Mouse (Mus musculus) CD4-positive, CD25-positive, alpha-beta regulatory T cell, adult 4 months (primary cell): Measurements from ENCODE around the gene H2-Oa. TPM values are rescaled to one million over a fixed set of nuclear protein-coding genes. Genes with fewer than 3 reads are reported as not detected.
"Not testable (repeated sequence)": the region's sequence is repeated elsewhere in the genome, so short reads cannot be mapped to it uniquely, and the experiment has no call there.

Source experiments
- ATAC-seq: one replicate; pipeline ENCODE4 v1.8.0; 2017
- polyA plus RNA-seq, 2 experiments: library from polyadenylated mRNA; unstranded; fragments of 100-300 nt; shearing (Covaris generic); gene quantifications; one replicate each; pipeline ENCODE4 v1.2.1; 2017

The H2-Oa gene
- polyA plus RNA-seq, 2 experiments from 2014 or later, result 56.0 to 68.2 TPM

DNA sequence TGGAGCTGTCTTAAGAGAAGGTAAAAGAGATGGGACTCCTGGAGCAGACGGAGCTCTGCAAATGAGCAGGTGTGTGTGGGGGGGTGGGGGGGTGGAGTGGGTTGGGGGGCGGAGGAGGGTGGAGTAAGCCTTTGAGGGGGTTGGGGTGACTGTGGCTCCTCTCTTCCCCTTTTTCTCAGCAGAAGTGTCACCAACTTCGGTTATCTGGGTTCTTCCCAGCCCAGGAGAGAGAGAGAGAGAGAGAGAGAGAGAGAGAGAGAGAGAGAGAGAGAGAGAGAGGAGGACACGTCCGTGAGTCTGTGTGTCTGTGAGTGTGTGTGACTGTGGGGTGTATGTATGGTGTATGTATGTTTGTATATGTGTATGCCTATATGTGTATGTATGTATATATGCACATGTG lies 51.3 kb downstream of the H2-Oa start:
- no peak for ATAC-seq

- not testable (repeated sequence) for ATAC-seq
Measured at GRCm38 (mm10) chr17:34144221-34144620, 52.1 kb downstream of the H2-Oa start.

Other genes with a start within 250 kb of the H2-Oa start
- gene Cd320, start 249.2 kb upstream of the H2-Oa start, polyA plus RNA-seq, result 10 to 100 TPM; 11.0 to 11.9 TPM
- not detected for gene Gm7029, start 218.5 kb upstream of the H2-Oa start, polyA plus RNA-seq
- gene Kifc1, start 201.7 kb upstream of the H2-Oa start, polyA plus RNA-seq, result 1 to 10 TPM; 1.3 to 4.7 TPM
- gene Platr17, start 187.2 kb upstream of the H2-Oa start, polyA plus RNA-seq, result 1 to 10 TPM; 2.0 to 3.1 TPM
- gene Daxx, start 182.9 kb upstream of the H2-Oa start, polyA plus RNA-seq, result 100 to 1,000 TPM; 117 to 200 TPM
- gene Tapbp, start 176.4 kb upstream of the H2-Oa start, polyA plus RNA-seq, result 100 to 1,000 TPM; 348 to 555 TPM
- gene Zbtb22, start 176.4 kb upstream of the H2-Oa start, polyA plus RNA-seq, result 1 to 10 TPM; 3.6 to 3.8 TPM
- 10 to 100 TPM; 30.2 to 31.4 TPM for gene Rgl2, start 162.8 kb upstream of the H2-Oa start, polyA plus RNA-seq
- 100 to 1,000 TPM; 121 to 141 TPM for gene Pfdn6, start 152.0 kb upstream of the H2-Oa start, polyA plus RNA-seq
- 10 to 100 TPM; 11.5 to 14.3 TPM for gene Wdr46, start 151.7 kb upstream of the H2-Oa start, polyA plus RNA-seq
- gene B3galt4, start 140.9 kb upstream of the H2-Oa start, polyA plus RNA-seq, result 10 to 100 TPM; 13.2 to 21.0 TPM
- 10 to 100 TPM; 27.4 to 47.4 TPM for gene Vps52, start 136.5 kb upstream of the H2-Oa start, polyA plus RNA-seq
- 1,000 to 10,000 TPM; 6,766 to 6,959 TPM for gene Rps18, start 136.3 kb upstream of the H2-Oa start, polyA plus RNA-seq
- gene H2-K1, start 92.0 kb upstream of the H2-Oa start, polyA plus RNA-seq, result 1,000 to 10,000 TPM; 5,395 to 7,513 TPM
- 1 to 10 TPM; 2.2 to 2.3 TPM for gene Ring1, start 67.7 kb upstream of the H2-Oa start, polyA plus RNA-seq
- 10 to 100 TPM; 20.9 to 21.4 TPM for gene H2-Ke6, start 64.3 kb upstream of the H2-Oa start, polyA plus RNA-seq
- gene Slc39a7, start 60.7 kb upstream of the H2-Oa start, polyA plus RNA-seq, result 10 to 100 TPM; 53.0 to 92.6 TPM
- 10 to 100 TPM; 11.2 to 12.5 TPM for gene Rxrb, start 60.5 kb upstream of the H2-Oa start, polyA plus RNA-seq
- gene Col11a2, start 52.9 kb upstream of the H2-Oa start, polyA plus RNA-seq, result under 1 TPM; 0.15 to 0.42 TPM
- 100 to 1,000 TPM; 144 to 205 TPM for gene H2-DMa, start 27.2 kb downstream of the H2-Oa start, polyA plus RNA-seq
- gene Brd2, start 30.3 kb downstream of the H2-Oa start, polyA plus RNA-seq, result 100 to 1,000 TPM; 108 to 154 TPM
- 10 to 100 TPM in 1 of 2 experiments, 1 to 10 TPM in 1; 3.7 to 27.1 TPM for gene H2-DMb2, start 51.0 kb downstream of the H2-Oa start, polyA plus RNA-seq
- 1 to 10 TPM; 3.4 to 6.2 TPM for gene H2-DMb1, start 60.7 kb downstream of the H2-Oa start, polyA plus RNA-seq
- 100 to 1,000 TPM; 163 to 238 TPM for gene Tap1, start 95.2 kb downstream of the H2-Oa start, polyA plus RNA-seq
- gene Psmb9, start 95.4 kb downstream of the H2-Oa start, polyA plus RNA-seq, result 100 to 1,000 TPM; 280 to 324 TPM
- 100 to 1,000 TPM; 781 to 871 TPM for gene Psmb8, start 105.4 kb downstream of the H2-Oa start, polyA plus RNA-seq
- 100 to 1,000 TPM in 1 of 2 experiments, 10 to 100 TPM in 1; 78.9 to 260 TPM for gene Tap2, start 111.2 kb downstream of the H2-Oa start, polyA plus RNA-seq
- 100 to 1,000 TPM in 1 of 2 experiments, 10 to 100 TPM in 1; 81.1 to 105 TPM for gene H2-Ob, start 146.6 kb downstream of the H2-Oa start, polyA plus RNA-seq
- gene H2-Ab1, start 165.3 kb downstream of the H2-Oa start, polyA plus RNA-seq, result 10 to 100 TPM in 1 of 2 experiments, 1 to 10 TPM in 1; 8.9 to 77.0 TPM
- 100 to 1,000 TPM in 1 of 2 experiments, 10 to 100 TPM in 1; 11.3 to 101 TPM for gene H2-Aa, start 195.5 kb downstream of the H2-Oa start, polyA plus RNA-seq
- gene H2-Eb1, start 213.5 kb downstream of the H2-Oa start, polyA plus RNA-seq, result 10 to 100 TPM; 12.7 to 77.2 TPM
- gene H2-Eb2, start 233.3 kb downstream of the H2-Oa start, polyA plus RNA-seq, result under 1 TPM in 1 of 2 experiments, not detected in 1; 0.18 TPM